Mouse (Mus musculus) intestine, postnatal 0 days (tissue): ENCODE data around the gene St3gal4. TPM values are rescaled to one million over a fixed set of nuclear protein-coding genes. Genes with fewer than 3 reads are reported as not detected.

Experiments used
- ATAC-seq: fragments of 200-750 bp; cut with Nextera tagmentation; 2 replicates; pipeline ENCODE4 v1.8.0; 2017; ENCODE audit warnings: mild to moderate bottlenecking, moderate TSS enrichment, moderate library complexity
- H3K27ac ChIP-seq: fragments of 300-500 bp; sonication (generic); 2 replicates; pipeline ENCODE4 v1.5.1; 2014; ENCODE audit warnings: mild to moderate bottlenecking, low read depth, low read length, moderate library complexity
- H3K27me3 ChIP-seq: fragments of 300-500 bp; sonication (generic); replicated peaks from 2 replicates; pipeline ENCODE4 v1.6.1; 2014; ENCODE audit warnings: low read length, mixed read lengths; ENCODE audit not compliant: control insufficient read depth, insufficient read depth
- H3K36me3 ChIP-seq: fragments of 300-500 bp; sonication (generic); 2 replicates; pipeline ENCODE4 v1.6.1; 2014; ENCODE audit warnings: mild to moderate bottlenecking, moderate library complexity; ENCODE audit not compliant: control insufficient read depth, insufficient read depth
- H3K4me1 ChIP-seq: fragments of 300-500 bp; sonication (generic); replicated peaks from 2 replicates; pipeline ENCODE4 v1.6.1; 2014; ENCODE audit warnings: antibody characterized with exemption, low read length, mixed read lengths; ENCODE audit not compliant: control insufficient read depth, insufficient read depth
- H3K4me2 ChIP-seq: fragments of 300-500 bp; sonication (generic); replicated peaks from 2 replicates; pipeline ENCODE4 v1.6.1; 2014; ENCODE audit warnings: low read depth, mild to moderate bottlenecking, moderate library complexity
- H3K4me3 ChIP-seq: fragments of 300-500 bp; sonication (generic); 2 replicates; pipeline ENCODE4 v1.5.1; 2014; ENCODE audit warnings: low read depth, low read length
- H3K9ac ChIP-seq: fragments of 300-500 bp; sonication (generic); 2 replicates; pipeline ENCODE4 v1.6.1; 2014; ENCODE audit warnings: mild to moderate bottlenecking, low read depth, low read length
- H3K9me3 ChIP-seq: fragments of 300-500 bp; sonication (generic); 2 replicates; pipeline ENCODE4 v1.6.1; 2016; ENCODE audit warnings: mixed run types; ENCODE audit not compliant: control insufficient read depth
- CTCF ChIP-seq: sonication (generic); IDR thresholded peaks from 2 replicates; pipeline ENCODE4 v1.5.1; 2016; ENCODE audit warnings: low read depth, mild to moderate bottlenecking, control low read depth, antibody characterized with exemption, moderate library complexity
- WGBS: fragments of 180-500 bp; shearing (Covaris S2); extraction: QIAGEN DNeasy Blood & Tissue Kit; methylation state at CpG from one replicate; pipeline ENCODE4 v1.1.7; 2014; 5-methylcytosine and 5-hydroxymethylcytosine counted together
- polyA plus RNA-seq: library from polyadenylated mRNA; unstranded; fragments of >200 nt; fragmentation: Nextera tagmentation; extraction: Ambion mirVana; gene quantifications from 2 replicates; pipeline ENCODE4 v1.2.1, GENCODE M21; 2015

Gene St3gal4
- polyA plus RNA-seq, 1 experiment from 2014 or later = 242 TPM

DNA sequence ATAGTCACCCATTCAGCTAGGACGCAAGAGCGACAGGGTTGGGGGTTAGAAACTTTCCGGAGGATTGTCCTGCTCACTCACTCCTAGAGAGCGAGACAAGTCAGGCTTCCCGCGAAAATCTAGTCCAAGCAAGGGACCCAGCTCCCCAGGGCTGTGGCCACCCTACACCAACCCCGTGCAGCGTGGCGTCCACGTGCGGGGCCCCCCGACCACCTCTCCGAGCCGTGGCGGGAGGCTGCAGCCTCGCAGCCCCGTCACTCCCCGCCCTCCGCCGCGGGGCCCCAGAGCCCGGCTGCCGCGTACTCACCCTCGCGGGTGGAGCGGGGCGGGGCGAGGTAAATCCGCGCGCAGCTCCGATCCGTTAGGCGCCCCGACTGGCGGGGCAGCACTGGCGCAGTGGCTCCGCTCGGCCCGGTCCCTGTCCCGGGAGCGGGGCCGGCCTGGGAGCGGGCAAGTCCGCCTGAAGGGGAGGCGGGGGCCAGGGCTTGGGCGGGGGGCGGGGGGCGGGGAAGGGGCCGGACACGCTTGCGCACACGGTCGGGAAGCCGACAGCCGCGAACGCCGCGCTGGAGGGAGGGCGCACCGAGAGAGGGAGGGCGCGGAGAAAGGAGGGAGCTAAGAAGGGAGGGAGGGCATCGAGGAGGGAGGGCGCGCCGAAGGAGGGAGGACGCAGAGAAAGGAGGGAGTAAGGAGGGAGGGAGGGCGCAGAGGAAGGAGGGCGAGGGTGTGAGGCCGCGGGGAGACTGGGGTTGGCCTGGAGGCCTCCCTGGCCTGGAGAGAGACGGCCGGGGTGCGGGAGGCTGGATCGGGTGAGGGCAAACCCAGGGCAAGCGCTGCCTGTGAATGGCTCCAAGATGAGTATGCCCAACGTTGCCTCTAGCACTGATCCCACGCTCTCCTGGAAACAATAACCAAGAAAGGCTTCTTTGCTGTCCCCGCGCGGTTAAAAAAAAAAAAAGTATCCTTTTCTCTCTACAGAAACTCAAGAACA, 2.4 kb downstream of the St3gal4 start:
- Histone ChIP-seq H3K27me3 (no peaks in the 10 kb centered on the region), H3K27ac (peak overlapping the region; percentile 85), H3K9ac (peak overlapping the region; percentile 72), H3K36me3 (peaks cover 10% of the 10 kb centered on the region; the same call in 1 of the 2 replicates), H3K4me1 (peaks cover 7% of the 10 kb centered on the region; the same call in 1 of the 2 replicates), H3K9me3 (no peaks in the 10 kb centered on the region), H3K4me2 (peak overlapping the region; percentile 94), H3K4me3 (peak overlapping the region; percentile 78)
- ATAC-seq = peak; percentile 78
- peak; percentile 21; the same call in 1 of the 2 replicates for TF ChIP-seq CTCF
- 1% methylated on average over 81 of the region's 84 CpGs for WGBS

DNA sequence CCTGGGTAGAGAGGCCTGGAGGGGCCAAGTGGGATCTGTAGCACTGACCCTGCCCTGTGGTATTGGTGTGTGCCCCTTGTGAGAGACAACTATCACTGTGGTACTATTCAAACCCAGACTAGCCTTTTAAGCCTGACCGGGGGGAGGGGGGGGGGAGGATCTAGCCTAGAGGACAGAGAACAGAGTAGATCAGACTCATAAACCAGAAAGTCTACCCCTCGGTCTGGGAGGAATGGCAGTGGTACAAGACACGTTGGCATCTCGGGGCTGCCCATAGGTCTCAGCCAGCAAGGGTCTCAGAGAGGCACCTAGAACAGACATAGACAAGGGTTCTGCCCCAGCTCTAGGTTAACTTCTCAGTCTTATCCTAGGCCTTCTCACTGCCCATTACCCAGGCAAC, 3.3 kb downstream of the St3gal4 start:
- no peak for TF ChIP-seq CTCF
- Histone ChIP-seq H3K9ac (peak overlapping the region; percentile 72), H3K4me3 (peak overlapping the region; percentile 78), H3K9me3 (no peaks in the 10 kb centered on the region), H3K27ac (peak overlapping the region; percentile 85; the same call in 1 of the 2 replicates), H3K27me3 (no peaks in the 10 kb centered on the region), H3K4me1 (peaks cover 5% of the 10 kb centered on the region), H3K36me3 (peaks cover 10% of the 10 kb centered on the region; the same call in 1 of the 2 replicates), H3K4me2 (peak overlapping the region; percentile 94)
- ATAC-seq = no peak
- WGBS = 25% methylated on average over 4 of the region's 4 CpGs

DNA sequence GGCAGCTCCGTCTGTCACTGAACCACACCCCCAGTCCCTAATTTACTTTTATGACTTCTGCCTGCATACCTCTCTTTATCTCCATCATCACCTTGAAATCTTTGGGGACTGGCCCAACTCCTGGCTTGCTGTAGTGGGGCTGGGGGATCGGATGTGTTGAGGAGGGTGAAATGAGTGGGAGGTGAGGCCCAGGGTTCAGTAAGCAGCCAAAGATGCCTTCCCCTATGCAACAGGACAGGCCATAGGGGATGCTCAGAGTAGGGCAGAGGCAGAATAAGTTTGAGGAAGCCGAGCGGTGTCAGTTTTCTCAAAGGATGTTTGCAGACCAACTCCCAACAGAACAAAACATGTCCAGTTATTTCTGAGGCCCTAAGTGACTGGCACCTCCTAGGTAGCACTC, 3.8 kb downstream of the St3gal4 start:
- Histone ChIP-seq H3K4me3 (peak overlapping the region; percentile 78), H3K27ac (no peak overlapping the region), H3K36me3 (peaks cover 8% of the 10 kb centered on the region; the same call in 1 of the 2 replicates), H3K4me1 (peaks cover 5% of the 10 kb centered on the region), H3K9me3 (no peaks in the 10 kb centered on the region), H3K27me3 (no peaks in the 10 kb centered on the region), H3K4me2 (peak overlapping the region; percentile 94), H3K9ac (no peak overlapping the region)
- no peak for TF ChIP-seq CTCF
- WGBS = 60% methylated on average over 3 of the region's 4 CpGs
- ATAC-seq = no peak

DNA sequence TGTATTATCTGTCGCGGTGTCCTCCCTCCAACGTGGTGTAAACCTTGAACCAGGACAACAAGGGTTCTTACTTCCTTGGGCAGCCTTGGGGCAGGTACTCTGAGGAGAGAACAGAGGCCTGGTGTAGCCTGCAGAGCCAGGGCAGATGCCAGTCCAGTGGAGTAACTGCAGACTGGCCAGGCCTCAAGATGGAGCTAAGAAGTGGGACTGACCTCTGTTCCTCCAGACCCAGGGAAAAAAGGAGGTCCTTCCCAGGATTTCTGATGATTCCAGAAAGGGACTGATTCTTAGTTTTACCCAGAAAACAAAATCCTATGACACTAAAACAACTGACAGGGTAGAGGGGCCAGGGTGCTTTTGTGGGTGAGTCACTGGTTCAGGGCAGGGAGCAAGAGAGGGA, 4.8 kb downstream of the St3gal4 start:
- no peak for ATAC-seq
- Histone ChIP-seq H3K4me3 (no peak overlapping the region), H3K4me2 (peak overlapping the region; percentile 24; the same call in 1 of the 2 replicates), H3K36me3 (peaks cover 6% of the 10 kb centered on the region; the same call in 1 of the 2 replicates), H3K9me3 (no peaks in the 10 kb centered on the region), H3K9ac (no peak overlapping the region), H3K27ac (peak overlapping the region; percentile 16; the same call in 1 of the 2 replicates), H3K4me1 (peaks cover 5% of the 10 kb centered on the region), H3K27me3 (no peaks in the 10 kb centered on the region)
- WGBS = 63% methylated on average over 3 of the region's 3 CpGs
- TF ChIP-seq CTCF = no peak

DNA sequence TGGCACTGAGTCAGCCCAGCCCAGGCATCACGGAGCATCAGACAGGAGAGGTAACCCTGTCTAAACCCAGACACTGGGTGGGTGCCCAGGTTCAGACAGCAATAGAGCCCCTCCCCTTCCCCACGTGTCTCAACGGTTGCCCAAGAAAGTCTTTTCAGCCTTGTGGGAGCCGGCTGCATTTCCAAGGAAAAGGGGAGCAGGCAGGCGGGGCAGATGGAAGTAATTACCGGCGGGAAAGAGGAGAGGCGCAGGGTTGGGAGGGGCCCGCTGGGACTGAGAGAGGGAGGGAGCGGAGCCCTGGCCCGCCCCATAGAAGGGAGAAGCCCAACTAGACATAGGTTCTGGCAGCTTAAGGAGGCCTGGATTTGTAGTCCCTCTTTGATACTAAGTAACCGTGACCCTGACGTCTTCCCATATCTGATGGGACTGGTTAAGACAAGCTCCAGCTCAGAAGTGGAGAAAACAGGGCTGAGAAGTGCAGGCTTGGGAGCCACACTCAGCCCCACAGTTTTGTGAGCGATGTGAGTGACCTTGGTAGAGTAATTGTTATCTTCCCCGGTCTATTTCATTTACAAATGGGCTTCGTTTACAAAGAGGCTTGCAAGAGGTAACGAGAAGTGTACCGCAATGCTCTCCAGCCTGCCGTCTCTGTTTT, 7.0 kb downstream of the St3gal4 start:
- H3K36me3 ChIP-seq = 0 out of 2 replicates have a peak, but pooled peaks cover 6% of the 10 kb centered on the region
- no peaks in the 10 kb centered on the region for H3K27me3 ChIP-seq
- H3K4me1 ChIP-seq = peaks cover 10% of the 10 kb centered on the region
- no peaks in the 10 kb centered on the region for H3K9me3 ChIP-seq
- H3K27ac ChIP-seq = peak overlapping the region; percentile 36
- H3K9ac ChIP-seq = no peak overlapping the region
- TF ChIP-seq CTCF = no peak
- WGBS = 21% methylated on average over 19 of the region's 19 CpGs
- H3K4me3 ChIP-seq = no peak overlapping the region
- ATAC-seq = peak; percentile 44
- peak overlapping the region; percentile 18; the same call in 1 of the 2 replicates for H3K4me2 ChIP-seq

DNA sequence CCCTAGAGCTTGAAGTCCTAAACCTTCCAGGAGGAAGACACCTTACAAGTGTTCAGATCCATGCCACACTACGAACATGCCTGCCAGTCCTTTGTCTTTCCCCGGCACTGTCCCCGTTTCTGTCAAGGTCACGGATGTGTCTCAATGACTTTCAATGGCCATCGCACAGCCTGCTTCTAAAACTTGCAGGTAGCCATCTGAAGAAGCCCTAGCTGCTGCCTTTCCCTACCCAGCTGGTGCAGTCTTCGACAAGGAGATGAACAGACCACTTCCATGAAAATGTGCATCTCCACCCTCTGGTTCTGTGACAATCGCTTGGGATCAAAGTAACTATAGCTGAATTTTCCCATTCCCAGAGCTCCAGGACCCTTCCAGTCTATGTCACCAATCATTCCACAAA, 7.6 kb downstream of the St3gal4 start:
- H3K4me1 ChIP-seq = peaks cover 11% of the 10 kb centered on the region

More for the DNA sequence above, 7.6 kb downstream of the St3gal4 start:
- peak overlapping the region; percentile 18; the same call in 1 of the 2 replicates for H3K4me2 ChIP-seq
- H3K4me3 ChIP-seq = no peak overlapping the region
- 0 out of 2 replicates have a peak, but pooled peaks cover 6% of the 10 kb centered on the region for H3K36me3 ChIP-seq
- no peak overlapping the region for H3K9ac ChIP-seq
- no peak for ATAC-seq
- H3K27me3 ChIP-seq = no peaks in the 10 kb centered on the region
- WGBS = 75% methylated on average over 7 of the region's 7 CpGs
- no peaks in the 10 kb centered on the region for H3K9me3 ChIP-seq
- TF ChIP-seq CTCF = no peak
- peak overlapping the region; percentile 36 for H3K27ac ChIP-seq
